Mouse (Mus musculus) C2C12 (cell line): ENCODE results near the gene Mgrn1.

Experiments used
- CEBPB ChIP-seq: IDR thresholded peaks from one replicate; pipeline ENCODE4 v1.6.1; 2011; ENCODE audit warnings: low read depth, mild to moderate bottlenecking, control low read depth, moderate library complexity
- CTCF ChIP-seq: IDR thresholded peaks from one replicate; pipeline ENCODE4 v1.5.1; 2011; ENCODE audit not compliant: control insufficient read depth, insufficient read depth, insufficient read length
- MAX ChIP-seq: IDR thresholded peaks from one replicate; pipeline ENCODE4 v1.6.1; 2011; ENCODE audit warnings: mild to moderate bottlenecking, control low read depth
- MYOD1 ChIP-seq: IDR thresholded peaks from one replicate; pipeline ENCODE4 v1.6.1; 2011; ENCODE audit warnings: low read depth; ENCODE audit not compliant: control insufficient read depth, insufficient read length
- MYOG ChIP-seq: IDR thresholded peaks from one replicate; pipeline ENCODE4 v1.6.1; 2011; ENCODE audit not compliant: control insufficient read depth, insufficient read length; ENCODE audit errors: extremely low read depth
- USF1 ChIP-seq: IDR thresholded peaks from one replicate; pipeline ENCODE4 v1.6.1; 2011; ENCODE audit warnings: low read depth, mild to moderate bottlenecking, control low read depth, moderate library complexity

GRCm38 (mm10) chr16:4847041-4847440, 39.0 kb upstream of the Mgrn1 start:
- TF ChIP-seq CEBPB (no peak), CTCF (no peak), USF1 (no peak), MYOG (no peak), MAX (no peak), MYOD1 (no peak)
